Mouse (Mus musculus): ENCODE measurements around the gene Sfxn3.

DNA sequence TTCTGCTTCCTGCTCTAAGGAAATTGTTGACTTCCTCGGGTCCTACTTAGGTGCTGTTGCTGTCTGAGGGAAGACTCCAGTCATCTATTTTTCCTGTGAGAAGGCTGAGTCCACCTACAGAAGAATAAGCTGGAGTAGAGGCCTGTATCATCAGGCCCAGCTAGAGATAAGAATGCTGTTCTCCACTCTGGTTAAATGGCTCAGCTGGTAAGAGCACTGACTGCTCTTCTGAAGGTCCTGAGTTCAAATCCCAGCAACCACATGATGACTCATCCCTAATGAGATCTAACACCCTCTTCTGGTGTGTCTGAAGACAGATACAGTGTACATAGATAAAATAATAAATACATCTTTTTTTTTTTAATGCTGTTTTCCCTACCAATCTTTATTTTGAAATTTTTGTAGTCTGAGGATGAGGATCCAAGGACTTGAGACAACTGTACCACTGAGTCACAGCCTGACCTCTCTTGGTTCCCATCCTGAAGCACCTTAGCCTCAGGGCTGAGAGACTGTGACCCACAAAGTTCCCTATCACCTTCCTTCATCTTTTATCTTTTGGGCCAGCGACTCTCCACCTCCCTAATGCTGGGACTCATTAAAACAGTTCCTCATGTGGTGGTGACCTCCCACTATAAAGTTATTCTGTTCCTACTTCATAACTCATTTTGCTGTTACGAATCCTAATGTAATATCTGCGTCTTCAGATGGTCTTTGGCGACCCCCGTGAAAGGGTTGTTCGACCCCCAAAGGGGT, 20.6 kb downstream of the Sfxn3 start:
- no peak for TF ChIP-seq CTCF (IDR thresholded peaks at IDR 0.05; ENCODE audit: control insufficient read depth, insufficient read depth, insufficient replicate concordance, low read depth, low read length)
- TF ChIP-seq POLR2A (IDR thresholded peaks at IDR 0.05; ENCODE audit: control insufficient read depth, low read depth, low read length) = no peak

Data from testis, adult 2 months (tissue).